Mouse (Mus musculus) c-Kit-positive CD71-negative TER-119-negative erythroid progenitor cells, embryonic 14.5 days (primary cell): ENCODE measurements around the gene Tm4sf19.
"Not testable (repeated sequence)": the region's sequence is repeated elsewhere in the genome, so short reads cannot be mapped to it uniquely, and the experiment has no call there.

Experiments used
- DNase-seq: peaks from one replicate; pipeline ENCODE4 v3.0.0-alpha.2; 2013; ENCODE audit warnings: low read depth

Tm4sf19 gene

GRCm38 (mm10) chr16:32430474-32431046 lies 30.3 kb downstream of the Tm4sf19 start, which contains the start of gene Pcyt1a:
TSS of gene Pcyt1a (plus strand) at chr16:32430921.
- DNase-seq: peak; percentile 88

- no peak for DNase-seq
Measured at GRCm38 (mm10) chr16:32431047-32431591, 30.8 kb downstream of the Tm4sf19 start.

GRCm38 (mm10) chr16:32431926-32432325 lies 31.6 kb downstream of the Tm4sf19 start:
- no peak for DNase-seq

GRCm38 (mm10) chr16:32433138-32433537 lies 32.8 kb downstream of the Tm4sf19 start:
- no peak for DNase-seq

GRCm38 (mm10) chr16:32434066-32434465 lies 33.8 kb downstream of the Tm4sf19 start:
- DNase-seq: peak; percentile 63

GRCm38 (mm10) chr16:32434691-32435090 lies 34.4 kb downstream of the Tm4sf19 start:
- DNase-seq: no peak

GRCm38 (mm10) chr16:32436657-32437056 lies 36.4 kb downstream of the Tm4sf19 start:
- DNase-seq: no peak

GRCm38 (mm10) chr16:32437266-32437665 lies 37.0 kb downstream of the Tm4sf19 start:
- DNase-seq: no peak

- no peak for DNase-seq
Measured at GRCm38 (mm10) chr16:32441432-32441831, 41.1 kb downstream of the Tm4sf19 start.

GRCm38 (mm10) chr16:32444615-32445014 lies 44.3 kb downstream of the Tm4sf19 start:
- not testable (repeated sequence) for DNase-seq

GRCm38 (mm10) chr16:32445558-32445957 lies 45.3 kb downstream of the Tm4sf19 start:
- no peak for DNase-seq

- no peak for DNase-seq
Measured at GRCm38 (mm10) chr16:32446563-32447138, 46.3 kb downstream of the Tm4sf19 start.

GRCm38 (mm10) chr16:32449665-32450064 lies 49.4 kb downstream of the Tm4sf19 start:
- no peak for DNase-seq

- no peak for DNase-seq
Measured at GRCm38 (mm10) chr16:32450133-32450532, 49.8 kb downstream of the Tm4sf19 start.

GRCm38 (mm10) chr16:32453102-32453501 lies 52.8 kb downstream of the Tm4sf19 start:
- no peak for DNase-seq

- DNase-seq: no peak
Measured at GRCm38 (mm10) chr16:32454646-32455045, 54.3 kb downstream of the Tm4sf19 start.

- no peak for DNase-seq
Measured at GRCm38 (mm10) chr16:32456086-32456485, 55.8 kb downstream of the Tm4sf19 start.

- no peak for DNase-seq
Measured at GRCm38 (mm10) chr16:32456761-32457160, 56.5 kb downstream of the Tm4sf19 start.
